Mouse (Mus musculus): Measurements from ENCODE around the gene Kcnab1.

Kcnab1 gene

GRCm38 (mm10) chr3:65108945-65109921 lies at the start of gene Kcnab1:
Gene Kcnab1 (plus strand): TSS chr3:65109384.
- DNase-seq (ENCODE audit: extremely low spot score) = peak; percentile 53

DNA sequence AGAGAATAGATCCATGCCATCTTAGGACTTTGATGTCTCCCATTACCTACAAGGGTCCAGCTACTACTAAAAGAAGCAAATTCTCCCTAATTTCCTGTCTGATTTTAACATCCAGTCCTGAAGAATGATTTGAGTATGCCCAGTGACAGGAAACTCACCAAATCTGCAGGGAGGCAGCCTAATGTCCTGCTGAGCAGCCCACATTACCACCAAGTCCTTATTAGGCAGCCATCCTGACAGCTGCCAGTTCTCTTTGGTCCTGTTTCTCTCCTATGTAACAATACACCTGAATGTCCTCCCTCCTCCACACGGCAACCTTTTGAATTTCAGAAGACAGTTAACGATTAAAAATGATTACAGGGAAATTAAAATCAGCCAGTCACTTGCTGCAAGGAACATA lies 20.9 kb upstream of the Kcnab1 start:
- no peak for DNase-seq (ENCODE audit: extremely low spot score)

- DNase-seq (ENCODE audit: extremely low spot score) = no peak
Observed at GRCm38 (mm10) chr3:65104117-65104516, 5.1 kb upstream of the Kcnab1 start.

GRCm38 (mm10) chr3:65110190-65110589 lies 1.0 kb downstream of the Kcnab1 start:
- no peak for DNase-seq (ENCODE audit: extremely low spot score)

- no peak for DNase-seq (ENCODE audit: extremely low spot score)
Observed at GRCm38 (mm10) chr3:65111176-65111575, 2.0 kb downstream of the Kcnab1 start.

DNA sequence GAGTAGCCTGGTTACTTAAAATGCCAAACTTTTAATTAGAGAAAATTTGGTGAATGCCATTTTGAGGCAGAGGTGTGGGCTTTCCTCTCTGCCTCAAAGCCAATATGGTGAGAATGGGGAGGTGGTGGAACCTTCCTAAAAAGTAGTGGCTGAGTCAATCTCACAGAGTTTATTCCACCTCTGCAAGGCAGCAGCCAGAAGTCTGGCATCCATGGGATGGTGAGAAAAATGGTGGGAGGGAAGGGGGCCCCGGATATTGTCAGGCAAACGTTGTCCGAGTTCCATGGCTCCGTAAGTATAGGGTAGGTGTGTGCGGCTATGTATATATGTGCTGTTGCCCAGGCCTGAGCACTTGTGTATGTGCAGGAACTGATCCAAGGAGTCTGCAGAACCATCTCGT lies 6.0 kb downstream of the Kcnab1 start:
- no peak for DNase-seq (ENCODE audit: extremely low spot score)

GRCm38 (mm10) chr3:65116958-65117357 lies 7.8 kb downstream of the Kcnab1 start:
- no peak for DNase-seq (ENCODE audit: extremely low spot score)

GRCm38 (mm10) chr3:65117365-65117764 lies 8.2 kb downstream of the Kcnab1 start:
- DNase-seq (ENCODE audit: extremely low spot score) = no peak

DNA sequence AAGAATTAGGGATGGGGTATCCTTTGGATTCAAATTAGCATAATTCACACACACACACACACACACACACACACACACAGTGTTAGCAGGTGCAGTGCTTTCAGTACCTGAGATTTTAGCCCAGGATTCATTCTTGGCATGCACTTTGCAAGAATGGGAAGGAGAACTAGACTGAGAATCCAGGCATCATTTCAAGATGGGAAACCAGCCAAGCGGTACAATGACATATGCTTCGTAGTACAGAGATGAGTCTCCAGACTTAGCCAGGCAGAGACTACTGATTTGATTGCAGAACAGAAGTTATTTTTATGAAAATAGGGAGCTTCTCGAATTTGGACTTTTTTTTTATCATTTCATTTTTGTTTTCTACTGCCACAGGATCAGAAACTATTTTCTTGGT lies 15.8 kb downstream of the Kcnab1 start:
- DNase-seq (ENCODE audit: extremely low spot score) = no peak

- no peak for DNase-seq (ENCODE audit: extremely low spot score)
Observed at GRCm38 (mm10) chr3:65129625-65130024, 20.4 kb downstream of the Kcnab1 start.

DNA sequence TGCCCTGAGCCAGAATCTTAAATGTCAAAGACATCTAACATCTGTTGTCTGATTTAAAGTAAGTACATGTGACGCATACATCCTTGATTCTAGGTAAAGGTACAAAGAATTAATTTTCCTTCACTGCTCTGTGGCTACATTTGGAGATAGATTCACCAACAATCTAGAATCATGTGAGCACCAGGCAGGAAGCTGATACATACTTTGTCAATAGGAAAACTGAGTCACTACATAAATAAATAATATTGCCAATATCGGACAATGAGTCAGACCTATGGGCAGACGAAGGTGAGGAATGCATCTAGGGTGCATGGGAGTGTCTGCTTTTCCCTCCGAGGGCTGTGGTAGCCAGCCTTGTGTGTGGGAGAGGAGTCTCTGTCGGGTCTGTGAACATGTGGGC lies 25.7 kb downstream of the Kcnab1 start:
- DNase-seq (ENCODE audit: extremely low spot score) = no peak

GRCm38 (mm10) chr3:65136897-65137296 lies 27.7 kb downstream of the Kcnab1 start:
- DNase-seq (ENCODE audit: extremely low spot score) = no peak

DNA sequence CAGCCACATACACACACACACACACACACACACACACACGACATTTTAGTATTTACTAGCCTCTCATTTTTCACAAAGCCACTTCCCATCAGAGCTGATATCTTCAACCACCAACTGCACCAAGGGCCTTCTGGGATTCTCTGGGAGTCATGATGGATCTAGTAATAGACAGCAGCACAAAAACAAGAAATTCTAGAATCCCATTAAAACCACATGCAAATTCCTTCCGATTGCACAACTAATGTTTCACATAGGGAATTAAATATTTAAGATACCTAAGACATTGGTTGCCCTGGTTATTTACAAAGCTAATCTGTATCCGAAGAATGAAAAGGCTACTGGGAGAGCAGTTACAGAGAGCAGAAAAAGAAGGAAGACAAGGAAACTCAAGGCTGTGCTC lies 29.6 kb downstream of the Kcnab1 start:
- no peak for DNase-seq (ENCODE audit: extremely low spot score)

DNA sequence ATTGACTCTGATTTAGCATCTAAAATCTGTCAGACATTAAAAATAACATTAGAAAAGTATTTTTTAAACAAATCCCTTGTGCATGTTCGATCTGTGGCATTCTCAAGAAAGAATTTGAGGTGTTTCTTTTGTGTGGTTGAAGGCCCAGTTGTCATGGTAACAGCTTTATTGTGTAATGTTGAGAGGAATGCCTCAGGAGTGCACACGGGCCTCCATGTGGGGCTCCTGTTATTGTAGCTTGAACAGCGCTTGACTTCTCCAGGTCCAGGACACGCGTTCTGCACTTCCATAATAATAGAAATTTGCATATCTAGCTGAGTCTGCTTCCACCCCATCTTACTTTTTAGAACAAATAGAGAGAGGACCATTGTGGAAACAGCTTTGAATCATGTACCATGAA lies 36.0 kb downstream of the Kcnab1 start:
- peak; percentile 4 for DNase-seq (ENCODE audit: extremely low spot score)

DNA sequence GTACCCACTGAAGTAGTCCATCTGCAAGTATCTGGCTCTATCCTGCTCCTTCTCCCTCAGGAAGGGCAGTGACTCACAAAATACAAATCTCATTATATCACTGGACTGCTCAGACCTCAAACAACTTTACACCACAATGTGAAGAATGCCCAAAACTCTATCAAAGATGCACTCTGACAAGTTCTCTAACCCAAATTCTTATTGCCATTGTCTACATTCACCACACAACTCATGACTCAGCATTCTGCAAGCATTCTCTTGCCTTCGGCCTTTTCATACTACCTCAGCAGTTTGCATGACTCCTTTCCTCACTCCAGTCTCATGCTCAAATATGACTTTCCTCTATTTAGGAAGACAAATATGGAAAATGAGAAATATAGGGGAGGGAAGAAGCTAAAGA lies 42.6 kb downstream of the Kcnab1 start:
- no peak for DNase-seq (ENCODE audit: extremely low spot score)

DNA sequence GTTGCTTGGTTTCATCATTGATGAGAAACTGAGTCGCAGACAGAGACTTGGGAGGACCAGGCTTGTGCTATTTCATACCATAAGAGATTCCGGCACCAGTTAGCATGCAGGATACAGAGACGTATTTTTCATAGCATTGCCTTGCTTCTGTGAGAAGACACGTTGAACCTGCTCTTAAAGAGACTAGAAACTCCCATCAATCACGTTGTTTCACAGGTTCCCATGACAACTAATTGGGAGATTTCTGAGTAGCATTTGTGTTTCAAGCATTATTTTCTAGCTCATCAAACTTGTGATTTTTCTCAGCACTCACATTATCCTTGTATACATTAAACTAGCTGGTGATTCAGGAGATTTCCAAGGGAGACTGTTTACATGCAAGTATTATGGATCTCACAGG lies 63.8 kb downstream of the Kcnab1 start:
- no peak for DNase-seq (ENCODE audit: extremely low spot score)

- DNase-seq (ENCODE audit: extremely low spot score) = no peak
Observed at GRCm38 (mm10) chr3:65174564-65174963, 65.4 kb downstream of the Kcnab1 start.

DNA sequence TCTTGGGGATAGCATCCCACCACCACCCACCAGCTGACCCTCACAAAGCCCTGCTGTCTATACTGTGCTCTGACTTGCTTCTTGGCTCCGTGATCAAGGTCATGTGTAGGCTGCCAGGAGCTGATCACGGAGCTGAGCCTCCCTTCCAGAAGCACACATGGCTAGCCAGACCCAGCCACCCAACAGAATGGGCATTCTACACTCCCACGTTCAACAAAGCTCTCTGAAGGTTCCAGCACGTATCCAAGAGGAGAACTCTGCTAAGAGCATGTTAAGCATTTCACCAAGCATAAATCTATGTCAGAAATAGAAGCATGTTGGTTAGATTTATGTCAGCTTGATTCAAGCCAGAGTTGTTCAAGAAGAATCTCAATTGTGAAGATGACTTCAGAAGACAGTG lies 66.6 kb downstream of the Kcnab1 start:
- DNase-seq (ENCODE audit: extremely low spot score) = no peak

DNA sequence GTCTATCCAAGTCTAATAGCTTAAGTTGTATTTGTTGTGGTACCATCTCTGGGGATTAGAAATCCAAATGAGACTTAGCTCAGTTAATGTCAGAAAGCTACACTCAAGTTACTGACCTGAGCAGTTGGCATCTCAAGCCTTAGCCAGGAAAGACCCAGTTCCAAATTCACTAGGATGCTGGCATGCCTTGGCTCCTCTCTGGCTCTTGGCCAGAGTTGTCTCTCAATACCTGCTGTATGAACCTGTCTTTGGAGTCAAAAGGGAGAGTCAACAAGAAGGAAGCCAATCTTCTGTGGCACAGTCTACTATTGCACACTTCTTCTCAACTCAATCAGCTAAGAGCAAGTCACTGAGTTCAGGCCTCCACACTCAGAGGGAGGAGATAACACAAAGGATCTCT lies 67.7 kb downstream of the Kcnab1 start:
- DNase-seq (ENCODE audit: extremely low spot score) = no peak

GRCm38 (mm10) chr3:65187833-65188698 lies 78.9 kb downstream of the Kcnab1 start:
- no peak for DNase-seq (ENCODE audit: extremely low spot score)

GRCm38 (mm10) chr3:65200611-65201010 lies 91.4 kb downstream of the Kcnab1 start:
- DNase-seq (ENCODE audit: extremely low spot score) = no peak

DNA sequence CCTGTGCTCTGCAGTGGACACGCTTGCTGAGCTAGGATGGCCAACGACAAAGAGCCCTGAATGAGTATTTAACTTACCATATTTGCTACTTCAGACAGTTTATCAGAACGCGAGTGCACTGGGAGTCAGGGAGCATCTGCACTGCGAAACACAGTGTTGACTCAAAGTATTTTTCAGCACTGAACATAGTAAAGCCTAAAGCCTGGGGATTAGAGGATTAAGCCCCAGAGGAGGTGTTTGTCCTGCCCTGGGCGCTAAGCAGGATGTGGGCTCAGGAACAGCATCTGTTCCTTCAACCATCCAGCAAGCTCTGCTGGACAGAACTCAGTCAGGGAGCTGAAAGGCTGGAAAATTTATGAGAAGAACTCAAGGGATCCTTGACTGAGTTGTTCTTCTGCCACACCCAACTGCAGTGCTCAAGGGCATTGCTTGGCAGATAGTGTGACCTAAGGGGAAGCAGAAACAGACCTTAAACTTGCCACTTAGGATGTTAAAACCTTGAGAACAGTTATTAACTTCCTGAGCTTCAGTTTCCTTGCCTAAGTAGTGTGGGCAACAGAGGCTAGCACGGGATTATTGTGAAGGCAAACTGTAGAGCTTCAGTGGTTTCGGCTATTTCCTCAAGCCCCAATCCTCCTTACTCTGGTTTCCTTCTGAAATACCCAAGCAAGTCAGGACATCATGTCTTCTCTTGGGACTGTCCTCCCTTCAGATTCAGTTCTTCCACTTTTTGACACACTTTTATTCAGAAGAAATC lies 94.4 kb downstream of the Kcnab1 start:
- DNase-seq (ENCODE audit: extremely low spot score) = no peak

Measured in embryo, embryonic 9.5 days (tissue).